Mouse (Mus musculus): ENCODE measurements around the gene Celf6.

Gene Celf6

GRCm38 (mm10) chr9:59588710-59589671 is 11.3 kb downstream of the Celf6 start:
- no peak for DNase-seq

- DNase-seq = no peak
Observed at GRCm38 (mm10) chr9:59589703-59590439, 12.2 kb downstream of the Celf6 start.

- DNase-seq = no peak
Observed at GRCm38 (mm10) chr9:59601661-59602060, 23.9 kb downstream of the Celf6 start.

- DNase-seq = no peak
Observed at GRCm38 (mm10) chr9:59605967-59606366, 28.2 kb downstream of the Celf6 start.

GRCm38 (mm10) chr9:59610950-59611349 is 33.2 kb downstream of the Celf6 start:
- DNase-seq = no peak

- DNase-seq = no peak
Observed at GRCm38 (mm10) chr9:59615797-59616196, 38.1 kb downstream of the Celf6 start.

GRCm38 (mm10) chr9:59616622-59617306 is 39.0 kb downstream of the Celf6 start, which contains the start of gene Parp6:
TSS of gene Parp6 (plus strand) at chr9:59617284.
- peak; percentile 100 for DNase-seq

- DNase-seq = no peak
Observed at GRCm38 (mm10) chr9:59617307-59617973, 39.7 kb downstream of the Celf6 start.

GRCm38 (mm10) chr9:59638372-59638771 is 60.7 kb downstream of the Celf6 start:
- no peak for DNase-seq

- no peak for DNase-seq
Observed at GRCm38 (mm10) chr9:59639936-59640335, 62.2 kb downstream of the Celf6 start.

- DNase-seq = no peak
Observed at GRCm38 (mm10) chr9:59641320-59641719, 63.6 kb downstream of the Celf6 start.

- no peak for DNase-seq
Observed at GRCm38 (mm10) chr9:59649911-59650310, 72.2 kb downstream of the Celf6 start.

- no peak for DNase-seq
Observed at GRCm38 (mm10) chr9:59653371-59653770, 75.7 kb downstream of the Celf6 start.

- DNase-seq = no peak
Observed at GRCm38 (mm10) chr9:59654450-59654983, 76.8 kb downstream of the Celf6 start.

- DNase-seq = peak; percentile 97
Observed at GRCm38 (mm10) chr9:59655958-59656634, 78.4 kb downstream of the Celf6 start, which contains the start of gene Pkm. TSS of gene Pkm (plus strand) at chr9:59656368.

Data from thymus, postnatal 36 days (tissue).